Mouse (Mus musculus) gastrocnemius, postnatal 36 days (tissue): ENCODE results near the gene 2010300C02Rik. TPM values are rescaled to one million over a fixed set of nuclear protein-coding genes. Genes with fewer than 3 reads are reported as not detected.
"Not testable (repeated sequence)": the region's sequence is repeated elsewhere in the genome, so short reads cannot be mapped to it uniquely, and the experiment has no call there.

ENCODE experiments used
- DNase-seq, 2 experiments: peaks; one replicate each; pipeline ENCODE4 v3.0.0; 2022
- intact Hi-C: fragments of 180-260 bp; cut with DNase I; formaldehyde crosslinking; loops from one replicate; pipeline ENCODE4 v1.15.1; 2025
- total RNA-seq, 2 experiments: library from RNA; stranded (reverse); gene quantifications; 2 replicates each; pipeline ENCODE4 v1.2.3; 2021

The 2010300C02Rik gene
- total RNA-seq, 2 experiments from 2014 or later: 0.25 to 0.41 TPM

- intact Hi-C loops: loop anchor here (5.0 kb wide), 1 partner anchor 161 kb away; no protein-coding TSS in a partner anchor
- no peak for DNase-seq
Measured at GRCm38 (mm10) chr1:37633516-37633915, 86.4 kb downstream of the 2010300C02Rik start.

GRCm38 (mm10) chr1:37632425-37632824 lies 87.5 kb downstream of the 2010300C02Rik start:
- intact Hi-C loops: loop anchor here (5.0 kb wide), 1 partner anchor 160 kb away; no protein-coding TSS in a partner anchor
- DNase-seq: no peak

- intact Hi-C loops: loop anchor here (5.0 kb wide), 1 partner anchor 159 kb away; no protein-coding TSS in a partner anchor
- no peak for DNase-seq
Measured at GRCm38 (mm10) chr1:37631456-37631855, 88.4 kb downstream of the 2010300C02Rik start.

- no peak for DNase-seq
- intact Hi-C loops: loop anchor here (5.0 kb wide), 1 partner anchor 158 kb away; no protein-coding TSS in a partner anchor
Measured at GRCm38 (mm10) chr1:37630412-37631210, 89.3 kb downstream of the 2010300C02Rik start.

GRCm38 (mm10) chr1:37629876-37630275 lies 90.0 kb downstream of the 2010300C02Rik start:
- intact Hi-C loops: loop anchor here (5.0 kb wide), 1 partner anchor 158 kb away; no protein-coding TSS in a partner anchor
- no peak for DNase-seq

GRCm38 (mm10) chr1:37628749-37629148 lies 91.1 kb downstream of the 2010300C02Rik start:
- DNase-seq: no peak
- intact Hi-C loops: no loop called here

GRCm38 (mm10) chr1:37624185-37624584 lies 95.7 kb downstream of the 2010300C02Rik start:
- DNase-seq: no peak
- intact Hi-C loops: no loop called here

- intact Hi-C loops: no loop called here
- no peak for DNase-seq
Measured at GRCm38 (mm10) chr1:37622049-37622448, 97.8 kb downstream of the 2010300C02Rik start.

- intact Hi-C loops: no loop called here
- DNase-seq: no peak
Measured at GRCm38 (mm10) chr1:37619542-37619941, 100.3 kb downstream of the 2010300C02Rik start.

- intact Hi-C loops: no loop called here
- no peak for DNase-seq
Measured at GRCm38 (mm10) chr1:37617047-37617446, 102.8 kb downstream of the 2010300C02Rik start.

GRCm38 (mm10) chr1:37616569-37616968 lies 103.3 kb downstream of the 2010300C02Rik start:
- no peak for DNase-seq
- intact Hi-C loops: no loop called here

GRCm38 (mm10) chr1:37615290-37616040 lies 104.4 kb downstream of the 2010300C02Rik start:
- no peak for DNase-seq
- intact Hi-C loops: no loop called here

- intact Hi-C loops: no loop called here
- no peak for DNase-seq
Measured at GRCm38 (mm10) chr1:37614836-37615235, 105.0 kb downstream of the 2010300C02Rik start.

GRCm38 (mm10) chr1:37614130-37614529 lies 105.8 kb downstream of the 2010300C02Rik start:
- intact Hi-C loops: no loop called here
- DNase-seq: no peak

GRCm38 (mm10) chr1:37611032-37611431 lies 108.9 kb downstream of the 2010300C02Rik start:
- DNase-seq: no peak
- intact Hi-C loops: no loop called here

GRCm38 (mm10) chr1:37610242-37610641 lies 109.6 kb downstream of the 2010300C02Rik start:
- intact Hi-C loops: no loop called here
- no peak for DNase-seq

- DNase-seq, intact Hi-C loops: not testable (repeated sequence)
Measured at GRCm38 (mm10) chr1:37605694-37606093, 114.2 kb downstream of the 2010300C02Rik start.

- intact Hi-C loops: no loop called here
- no peak for DNase-seq
Measured at GRCm38 (mm10) chr1:37603206-37603605, 116.7 kb downstream of the 2010300C02Rik start.

- DNase-seq: no peak
- intact Hi-C loops: no loop called here
Measured at GRCm38 (mm10) chr1:37602268-37602667, 117.6 kb downstream of the 2010300C02Rik start.

GRCm38 (mm10) chr1:37601461-37601860 lies 118.4 kb downstream of the 2010300C02Rik start:
- intact Hi-C loops: no loop called here
- DNase-seq: no peak

GRCm38 (mm10) chr1:37600640-37601175 lies 119.2 kb downstream of the 2010300C02Rik start:
- intact Hi-C loops: no loop called here
- no peak for DNase-seq
